14 mouse cellular contexts compared by ENCODE assay signal in genomic region chr1:182074265-182074664, GRCm38 (mm10). TPM values are rescaled to one million over a fixed set of nuclear protein-coding genes. Genes with fewer than 3 reads are reported as not detected.
DNase-seq lines count a peak whose midpoint lies in the region; ATAC-seq and TF ChIP-seq lines count a peak whose summit lies in the region.
"Had no signal": no experiment of that assay in that cellular context is flagged by ENCODE, and none has a peak within 500 bp of the region (broad histone marks: within the 10 kb centered on the region; RNA-seq: fewer than 3 reads in every experiment).

No protein-coding gene starts in this region.

- no peaks in the 10 kb centered on the region for H3K27me3 ChIP-seq in heart, embryonic 16.5 days (ENCODE audit: control insufficient read depth, insufficient read depth, low read length)
- no peaks in the 10 kb centered on the region for H3K27me3 ChIP-seq in heart, embryonic 12.5 days (replicated peaks)
- H3K27me3 ChIP-seq in midbrain, postnatal 0 days (ENCODE audit: insufficient read depth, low read length), result no peaks in the 10 kb centered on the region
- no peaks in the 10 kb centered on the region for H3K27me3 ChIP-seq in midbrain, embryonic 13.5 days
- no peaks in the 10 kb centered on the region for H3K27me3 ChIP-seq in hindbrain, embryonic 16.5 days (replicated peaks; ENCODE audit: control insufficient read depth, insufficient read depth, low read length)
- no peaks in the 10 kb centered on the region for H3K27me3 ChIP-seq in midbrain, embryonic 10.5 days (ENCODE audit: low read depth, poor library complexity, severe bottlenecking)
- H3K27me3 ChIP-seq: CH12.LX had no signal

- H3K4me3 ChIP-seq in heart, embryonic 16.5 days (ENCODE audit: low read length), result no peak overlapping the region
- H3K4me3 ChIP-seq in heart, embryonic 12.5 days, result no peak overlapping the region
- H3K4me3 ChIP-seq in midbrain, postnatal 0 days (ENCODE audit: low read depth, low read length), result no peak overlapping the region
- no peak overlapping the region for H3K4me3 ChIP-seq in midbrain, embryonic 13.5 days (replicated peaks)
- no peak overlapping the region for H3K4me3 ChIP-seq in hindbrain, embryonic 16.5 days (ENCODE audit: low read length)
- no peak overlapping the region for H3K4me3 ChIP-seq in midbrain, embryonic 10.5 days

- 70% methylated on average over 10 of the region's 10 CpGs for WGBS in heart, embryonic 16.5 days
- 71% methylated on average over 10 of the region's 10 CpGs for WGBS in heart, embryonic 12.5 days
- WGBS in midbrain, postnatal 0 days, result 83% methylated on average over 10 of the region's 10 CpGs
- 88% methylated on average over 10 of the region's 10 CpGs for WGBS in midbrain, embryonic 13.5 days
- WGBS in hindbrain, embryonic 16.5 days, result 65% methylated on average over 10 of the region's 10 CpGs
- 93% methylated on average over 10 of the region's 10 CpGs for WGBS in midbrain, embryonic 10.5 days

- H3K4me2 ChIP-seq in heart, embryonic 16.5 days (ENCODE audit: low read depth, low read length), result no peak overlapping the region
- no peak overlapping the region for H3K4me2 ChIP-seq in heart, embryonic 12.5 days
- no peak overlapping the region for H3K4me2 ChIP-seq in midbrain, postnatal 0 days (ENCODE audit: low read depth, low read length, poor library complexity, severe bottlenecking)
- H3K4me2 ChIP-seq in midbrain, embryonic 13.5 days (replicated peaks), result no peak overlapping the region
- peak overlapping the region; percentile 2; the same call in 1 of the 2 replicates for H3K4me2 ChIP-seq in hindbrain, embryonic 16.5 days (ENCODE audit: low read length)

- H3K9me3 ChIP-seq in heart, embryonic 16.5 days (replicated peaks; ENCODE audit: control insufficient read depth, low read length), result peaks cover 11% of the 10 kb centered on the region
- H3K9me3 ChIP-seq in heart, embryonic 12.5 days (replicated peaks), result peaks cover 13% of the 10 kb centered on the region; the same call in 1 of the 2 replicates
- no peaks in the 10 kb centered on the region for H3K9me3 ChIP-seq in midbrain, postnatal 0 days (ENCODE audit: low read length)
- peaks cover 7% of the 10 kb centered on the region; the same call in 1 of the 2 replicates for H3K9me3 ChIP-seq in midbrain, embryonic 13.5 days
- peaks cover 2% of the 10 kb centered on the region; the same call in 1 of the 2 replicates for H3K9me3 ChIP-seq in hindbrain, embryonic 16.5 days (ENCODE audit: control insufficient read depth, low read length)
- H3K9me3 ChIP-seq in midbrain, embryonic 10.5 days (replicated peaks), result peaks cover 5% of the 10 kb centered on the region; the same call in 1 of the 2 replicates

- no peaks in the 10 kb centered on the region for H3K36me3 ChIP-seq in heart, embryonic 16.5 days (ENCODE audit: control insufficient read depth, insufficient read depth)
- no peaks in the 10 kb centered on the region for H3K36me3 ChIP-seq in heart, embryonic 12.5 days
- H3K36me3 ChIP-seq in midbrain, postnatal 0 days (ENCODE audit: insufficient read depth, low read length), result no peaks in the 10 kb centered on the region
- H3K36me3 ChIP-seq in midbrain, embryonic 13.5 days, result no peaks in the 10 kb centered on the region
- H3K36me3 ChIP-seq in hindbrain, embryonic 16.5 days (ENCODE audit: control insufficient read depth, insufficient read depth, low read length), result no peaks in the 10 kb centered on the region
- no peaks in the 10 kb centered on the region for H3K36me3 ChIP-seq in midbrain, embryonic 10.5 days

- peak; percentile 33 for DNase-seq in midbrain, postnatal 0 days (ENCODE audit: low spot score)
- DNase-seq in midbrain, embryonic 10.5 days (ENCODE audit: low spot score), result no peak
- no peak for DNase-seq in testis, postnatal 10 days (ENCODE audit: low spot score)
- DNase-seq: cerebellum, adult 8-10 months; kidney, adult 8-10 months; liver, postnatal 0 days; thymus, postnatal 14 days had no signal

- no peak for TF ChIP-seq CTCF in midbrain, postnatal 0 days (IDR thresholded peaks at IDR 0.05)

- peak; percentile 55; the same call in 1 of the 2 replicates for ATAC-seq in heart, embryonic 16.5 days (replicated peaks; ENCODE audit: extremely low read depth, insufficient read depth, low FRiP score)
- no peak for ATAC-seq in heart, embryonic 12.5 days (ENCODE audit: insufficient number of reproducible peaks, low FRiP score)
- ATAC-seq in midbrain, postnatal 0 days (ENCODE audit: low FRiP score), result no peak
- no peak for ATAC-seq in midbrain, embryonic 13.5 days
- peak; percentile 45; the same call in 1 of the 2 replicates for ATAC-seq in hindbrain, embryonic 16.5 days
- ATAC-seq in CD4-positive, CD25-positive, alpha-beta regulatory T cell, adult 4 months, result no peak
- ATAC-seq: forebrain, embryonic 14.5 days; liver, postnatal 0 days had no signal

- H3K4me1 ChIP-seq in heart, embryonic 16.5 days (ENCODE audit: control insufficient read depth, insufficient read depth, low read length), result no peaks in the 10 kb centered on the region
- no peaks in the 10 kb centered on the region for H3K4me1 ChIP-seq in heart, embryonic 12.5 days (replicated peaks)
- H3K4me1 ChIP-seq in midbrain, postnatal 0 days (ENCODE audit: insufficient read depth, low read length), result no peaks in the 10 kb centered on the region
- no peaks in the 10 kb centered on the region for H3K4me1 ChIP-seq in midbrain, embryonic 13.5 days (replicated peaks)
- no peaks in the 10 kb centered on the region for H3K4me1 ChIP-seq in hindbrain, embryonic 16.5 days (ENCODE audit: control insufficient read depth, insufficient read depth, low read depth, low read length)
- no peaks in the 10 kb centered on the region for H3K4me1 ChIP-seq in midbrain, embryonic 10.5 days

- H3K9ac ChIP-seq in heart, embryonic 16.5 days (ENCODE audit: low read length), result no peak overlapping the region
- no peak overlapping the region for H3K9ac ChIP-seq in heart, embryonic 12.5 days
- no peak overlapping the region for H3K9ac ChIP-seq in midbrain, postnatal 0 days (replicated peaks; ENCODE audit: low read length, poor library complexity, severe bottlenecking)
- H3K9ac ChIP-seq in midbrain, embryonic 13.5 days (replicated peaks), result no peak overlapping the region
- H3K9ac ChIP-seq in hindbrain, embryonic 16.5 days (ENCODE audit: low read depth, low read length), result no peak overlapping the region
- H3K9ac ChIP-seq: liver, postnatal 0 days had no signal

- no peak overlapping the region for H3K27ac ChIP-seq in heart, embryonic 16.5 days (ENCODE audit: low read length)
- no peak overlapping the region for H3K27ac ChIP-seq in heart, embryonic 12.5 days (ENCODE audit: poor library complexity, severe bottlenecking)
- no peak overlapping the region for H3K27ac ChIP-seq in midbrain, postnatal 0 days (ENCODE audit: low read depth, low read length)
- H3K27ac ChIP-seq in midbrain, embryonic 13.5 days, result no peak overlapping the region
- no peak overlapping the region for H3K27ac ChIP-seq in hindbrain, embryonic 16.5 days (ENCODE audit: low read depth, low read length)
- no peak overlapping the region for H3K27ac ChIP-seq in midbrain, embryonic 10.5 days (replicated peaks)

RNA-seq across cellular contexts. Expression of gene Srp9, which starts 50.3 kb away (rescaled TPM):
- 85.9 and 111 TPM in 2 replicates for polyA plus RNA-seq in heart, embryonic 16.5 days (2015; fragmentation: Nextera tagmentation; extraction: Ambion mirVana)
- polyA plus RNA-seq in heart, embryonic 12.5 days (2016; fragmentation: Nextera tagmentation; extraction: Ambion mirVana), result 122 and 123 TPM in 2 replicates
- total RNA-seq in midbrain, postnatal 0 days (2014; rRNA removed), result 70.5 and 76.1 TPM in 2 replicates
- polyA plus RNA-seq in midbrain, postnatal 0 days (2015; fragmentation: Nextera tagmentation; extraction: Ambion mirVana), result 169 and 173 TPM in 2 replicates
- polyA plus RNA-seq in midbrain, embryonic 13.5 days (2015; fragmentation: Nextera tagmentation; extraction: Ambion mirVana), result 135 and 142 TPM in 2 replicates
- polyA plus RNA-seq in hindbrain, embryonic 16.5 days (2015; fragmentation: Nextera tagmentation; extraction: Ambion mirVana), result 125 and 134 TPM in 2 replicates
- polyA plus RNA-seq in CD4-positive, CD25-positive, alpha-beta regulatory T cell, adult 4 months (2017; shearing (Covaris generic)), result 100 to 1,000 TPM; 114 to 148 TPM
- 156 and 165 TPM in 2 replicates for polyA plus RNA-seq in midbrain, embryonic 10.5 days (2016; fragmentation: Nextera tagmentation; extraction: Ambion mirVana)

RNA-seq across cellular contexts. Expression of gene Enah, which starts 54.5 kb away (rescaled TPM):
- polyA plus RNA-seq in heart, embryonic 16.5 days (2015; fragmentation: Nextera tagmentation; extraction: Ambion mirVana), result 13.2 and 17.3 TPM in 2 replicates
- polyA plus RNA-seq in heart, embryonic 12.5 days (2016; fragmentation: Nextera tagmentation; extraction: Ambion mirVana), result 22.7 and 24.4 TPM in 2 replicates
- total RNA-seq in midbrain, postnatal 0 days (2014; rRNA removed), result 78.0 and 84.2 TPM in 2 replicates
- 16.8 and 23.0 TPM in 2 replicates for polyA plus RNA-seq in midbrain, postnatal 0 days (2015; fragmentation: Nextera tagmentation; extraction: Ambion mirVana)
- 36.3 and 37.9 TPM in 2 replicates for polyA plus RNA-seq in midbrain, embryonic 13.5 days (2015; fragmentation: Nextera tagmentation; extraction: Ambion mirVana)
- 23.5 and 24.4 TPM in 2 replicates for polyA plus RNA-seq in hindbrain, embryonic 16.5 days (2015; fragmentation: Nextera tagmentation; extraction: Ambion mirVana)
- polyA plus RNA-seq in CD4-positive, CD25-positive, alpha-beta regulatory T cell, adult 4 months (2017; shearing (Covaris generic)), result 1 to 10 TPM in 1 of 2 experiments, under 1 TPM in 1; 0.43 to 1.3 TPM
- polyA plus RNA-seq in midbrain, embryonic 10.5 days (2016; fragmentation: Nextera tagmentation; extraction: Ambion mirVana), result 23.2 and 26.9 TPM in 2 replicates

Comparison
In these comparisons a context has a peak if more than half of its experiments do, and no peak if none do; other contexts are left out.
1. ATAC-seq: peak in heart, embryonic 16.5 days (single experiment) and hindbrain, embryonic 16.5 days (single experiment); none in heart, embryonic 12.5 days (single experiment), midbrain, postnatal 0 days (single experiment), midbrain, embryonic 13.5 days (single experiment) and CD4-positive, CD25-positive, alpha-beta regulatory T cell, adult 4 months (single experiment).